Mouse (Mus musculus): Measurements from ENCODE around the gene Syt7. TPM values are rescaled to one million over a fixed set of nuclear protein-coding genes. Genes with fewer than 3 reads are reported as not detected.
A peak's percentile ranks its signal among the peaks of the same experiment; 100 is the strongest.

Gene Syt7
- polyA plus RNA-seq, 1 experiment from 2014 or later = 4.7 TPM

DNA sequence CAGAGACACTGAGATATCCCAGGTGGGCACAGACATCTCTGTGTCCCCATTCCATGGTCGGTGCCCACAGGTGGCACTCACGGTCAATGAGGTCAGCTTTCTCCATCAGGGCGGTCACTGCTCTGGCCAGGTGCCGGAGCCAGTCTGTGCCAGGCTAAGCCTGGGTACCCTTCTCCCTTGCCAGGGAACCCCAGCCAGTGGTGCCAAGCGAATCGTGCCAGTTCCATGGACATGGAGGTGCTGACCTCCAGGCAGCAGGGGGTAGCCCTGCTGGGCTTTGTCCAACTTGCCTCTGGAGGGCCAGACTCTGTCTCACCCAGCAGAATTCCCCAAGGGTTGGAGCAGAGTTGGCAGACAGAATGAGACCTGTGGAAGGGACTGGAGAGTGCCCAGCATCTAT is 4.6 kb downstream of the Syt7 start:
- Histone ChIP-seq H3K36me3 (ENCODE audit: control insufficient read depth, insufficient read depth, low read length) (no peaks in the 10 kb centered on the region), H3K4me2 (ENCODE audit: low read depth) (no peak overlapping the region), H3K4me3 (ENCODE audit: low read depth, low read length) (no peak overlapping the region), H3K9me3 (ENCODE audit: control insufficient read depth, low read length) (no peaks in the 10 kb centered on the region), H3K27me3 (ENCODE audit: control insufficient read depth, insufficient read depth, low read length) (peaks cover 13% of the 10 kb centered on the region), H3K27ac (ENCODE audit: low read depth, low read length) (no peak overlapping the region), H3K4me1 (ENCODE audit: control insufficient read depth, insufficient read depth, low read length) (peaks cover 6% of the 10 kb centered on the region), H3K9ac (ENCODE audit: low read length) (no peak overlapping the region)
- ATAC-seq (ENCODE audit: insufficient read depth, low FRiP score, low TSS enrichment) (no peak), DNase-seq (ENCODE audit: low spot score) (no peak)
- 91% methylated on average over 6 of the region's 6 CpGs for WGBS

DNA sequence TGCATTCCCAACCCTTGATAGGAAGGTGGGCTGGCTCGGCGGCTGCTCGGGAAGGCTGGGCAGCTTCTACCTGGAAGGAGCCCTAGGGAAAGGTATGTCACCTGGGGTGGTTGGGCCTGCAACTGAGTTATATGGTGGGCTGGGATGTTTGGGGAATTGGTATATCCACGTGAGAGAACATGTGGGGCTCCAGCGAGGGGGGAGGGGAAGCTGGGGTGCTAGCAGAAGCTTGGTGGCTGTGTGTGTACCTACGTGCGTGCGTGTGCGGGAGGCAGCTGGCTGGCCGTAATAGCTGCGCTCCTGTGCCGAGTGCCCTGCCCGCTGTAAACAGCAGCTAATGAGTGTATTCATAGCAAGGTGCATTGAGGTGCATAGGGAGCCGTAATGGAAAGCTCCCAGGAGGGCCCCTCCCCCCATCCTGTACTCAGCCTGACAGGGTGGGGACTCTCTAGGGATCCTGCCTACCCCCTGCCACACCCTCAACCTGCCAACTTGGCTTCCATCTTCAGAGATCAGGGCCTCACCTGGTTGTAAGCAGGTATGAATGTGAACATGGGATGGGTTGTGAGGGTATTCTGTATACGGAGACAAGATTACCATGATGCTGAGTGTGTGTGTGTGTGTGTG is 5.1 kb downstream of the Syt7 start:
- H3K36me3 ChIP-seq (ENCODE audit: control insufficient read depth, insufficient read depth, low read length) = no peaks in the 10 kb centered on the region
- ATAC-seq (ENCODE audit: insufficient read depth, low FRiP score, low TSS enrichment) (no peak), DNase-seq (ENCODE audit: low spot score) (no peak)
- H3K27me3 ChIP-seq (ENCODE audit: control insufficient read depth, insufficient read depth, low read length) = peaks cover 13% of the 10 kb centered on the region
- no peak overlapping the region for H3K4me2 ChIP-seq (ENCODE audit: low read depth)
- peaks cover 6% of the 10 kb centered on the region for H3K4me1 ChIP-seq (ENCODE audit: control insufficient read depth, insufficient read depth, low read length)
- no peaks in the 10 kb centered on the region for H3K9me3 ChIP-seq (ENCODE audit: control insufficient read depth, low read length)
- no peak overlapping the region for H3K27ac ChIP-seq (ENCODE audit: low read depth, low read length)
- H3K9ac ChIP-seq (ENCODE audit: low read length) = no peak overlapping the region
- H3K4me3 ChIP-seq (ENCODE audit: low read depth, low read length) = no peak overlapping the region
- WGBS = 68% methylated on average over 15 of the region's 15 CpGs

DNA sequence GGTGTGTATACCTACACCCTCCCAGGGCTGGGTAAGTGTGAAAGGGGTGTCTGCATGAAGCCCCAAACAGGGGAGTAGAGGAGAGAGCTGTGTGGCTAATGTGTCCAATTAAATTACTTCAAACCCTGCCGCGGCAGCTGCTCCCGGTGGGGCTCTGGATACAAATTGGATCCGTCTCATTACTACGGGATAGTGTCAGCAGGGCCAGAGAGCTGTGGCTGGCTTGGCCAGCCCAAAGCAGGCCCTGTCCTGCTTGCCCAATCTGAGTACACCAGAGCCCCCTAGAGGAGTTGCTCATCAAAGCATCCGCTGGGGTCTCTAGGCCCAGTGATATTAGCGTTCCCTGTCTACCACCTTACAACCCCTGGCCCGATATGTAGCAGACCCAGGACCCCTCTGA is 6.3 kb downstream of the Syt7 start:
- WGBS = 22% methylated on average over 8 of the region's 8 CpGs
- Histone ChIP-seq H3K4me3 (ENCODE audit: low read depth, low read length) (no peak overlapping the region), H3K9ac (ENCODE audit: low read length) (no peak overlapping the region), H3K9me3 (ENCODE audit: control insufficient read depth, low read length) (no peaks in the 10 kb centered on the region), H3K27me3 (ENCODE audit: control insufficient read depth, insufficient read depth, low read length) (peaks cover 4% of the 10 kb centered on the region), H3K4me2 (ENCODE audit: low read depth) (no peak overlapping the region), H3K4me1 (ENCODE audit: control insufficient read depth, insufficient read depth, low read length) (no peaks in the 10 kb centered on the region), H3K36me3 (ENCODE audit: control insufficient read depth, insufficient read depth, low read length) (no peaks in the 10 kb centered on the region), H3K27ac (ENCODE audit: low read depth, low read length) (no peak overlapping the region)
- DNase-seq (ENCODE audit: low spot score) (peak; percentile 55), ATAC-seq (ENCODE audit: insufficient read depth, low FRiP score, low TSS enrichment) (peak; percentile 54)

DNA sequence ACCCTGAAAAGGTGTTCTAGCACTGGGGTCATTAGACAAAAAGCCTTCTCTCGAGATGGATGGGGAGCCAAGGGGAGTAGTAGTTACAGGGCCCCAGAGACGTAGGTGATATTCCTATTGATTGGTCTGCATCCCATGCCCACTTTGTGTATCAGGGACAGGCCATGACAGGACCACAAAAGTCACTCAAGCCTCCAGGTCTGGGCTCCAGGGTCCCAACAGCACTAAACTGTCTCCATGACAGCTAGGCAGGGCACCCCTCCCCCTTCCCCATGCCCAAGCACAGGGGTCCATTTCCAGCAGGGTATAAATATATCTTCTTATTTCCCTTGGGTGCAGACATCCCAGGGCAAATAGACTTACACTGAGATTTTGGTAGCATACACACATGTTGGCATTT is 8.1 kb downstream of the Syt7 start:
- H3K4me2 ChIP-seq (ENCODE audit: low read depth) = no peak overlapping the region
- ATAC-seq (ENCODE audit: insufficient read depth, low FRiP score, low TSS enrichment) (no peak), DNase-seq (ENCODE audit: low spot score) (no peak)
- no peaks in the 10 kb centered on the region for H3K27me3 ChIP-seq (ENCODE audit: control insufficient read depth, insufficient read depth, low read length)
- H3K9ac ChIP-seq (ENCODE audit: low read length) = no peak overlapping the region
- H3K9me3 ChIP-seq (ENCODE audit: control insufficient read depth, low read length) = no peaks in the 10 kb centered on the region
- no peak overlapping the region for H3K27ac ChIP-seq (ENCODE audit: low read depth, low read length)
- 66% methylated on average over 2 of the region's 2 CpGs for WGBS
- H3K4me3 ChIP-seq (ENCODE audit: low read depth, low read length) = no peak overlapping the region
- no peaks in the 10 kb centered on the region for H3K36me3 ChIP-seq (ENCODE audit: control insufficient read depth, insufficient read depth, low read length)
- no peaks in the 10 kb centered on the region for H3K4me1 ChIP-seq (ENCODE audit: control insufficient read depth, insufficient read depth, low read length)

DNA sequence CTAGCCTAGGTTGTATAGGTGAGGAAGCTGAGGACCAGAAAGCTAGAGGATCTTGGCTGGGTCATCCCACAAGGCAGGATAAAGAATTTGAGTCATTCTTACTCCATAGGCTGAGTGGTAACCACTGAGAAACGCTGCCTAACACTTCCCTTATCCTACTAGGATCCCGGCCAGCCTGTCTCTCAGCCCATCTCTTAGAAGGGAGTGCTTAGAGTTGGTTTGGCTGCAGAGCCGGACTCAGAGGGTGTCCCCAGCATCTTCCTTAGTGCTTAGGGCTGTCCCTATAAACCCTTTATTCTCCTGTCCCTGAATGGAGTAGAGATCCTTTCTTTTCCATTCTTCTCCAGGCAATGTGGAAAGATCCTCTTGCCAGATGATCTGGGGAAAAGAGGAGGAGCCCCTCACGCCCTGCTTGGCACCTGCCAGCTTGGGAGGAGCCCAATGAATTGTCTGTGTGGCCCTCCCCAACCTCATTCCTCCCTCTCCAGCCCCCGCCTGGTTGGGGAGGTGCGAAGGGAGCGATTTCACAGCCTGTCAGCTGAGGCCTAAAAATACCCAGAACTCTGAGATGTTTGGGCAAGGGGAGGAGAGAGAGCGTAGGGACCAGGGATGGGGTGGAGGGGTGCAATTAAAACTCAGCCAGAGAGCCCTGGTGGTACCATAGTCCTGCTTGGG is 8.7 kb downstream of the Syt7 start:
- Histone ChIP-seq H3K36me3 (ENCODE audit: control insufficient read depth, insufficient read depth, low read length) (no peaks in the 10 kb centered on the region), H3K4me1 (ENCODE audit: control insufficient read depth, insufficient read depth, low read length) (no peaks in the 10 kb centered on the region), H3K4me2 (ENCODE audit: low read depth) (no peak overlapping the region), H3K27ac (ENCODE audit: low read depth, low read length) (no peak overlapping the region), H3K4me3 (ENCODE audit: low read depth, low read length) (no peak overlapping the region), H3K9me3 (ENCODE audit: control insufficient read depth, low read length) (no peaks in the 10 kb centered on the region), H3K27me3 (ENCODE audit: control insufficient read depth, insufficient read depth, low read length) (no peaks in the 10 kb centered on the region), H3K9ac (ENCODE audit: low read length) (no peak overlapping the region)
- 49% methylated on average over 8 of the region's 8 CpGs for WGBS
- ATAC-seq (ENCODE audit: insufficient read depth, low FRiP score, low TSS enrichment) (no peak), DNase-seq (ENCODE audit: low spot score) (no peak)

DNA sequence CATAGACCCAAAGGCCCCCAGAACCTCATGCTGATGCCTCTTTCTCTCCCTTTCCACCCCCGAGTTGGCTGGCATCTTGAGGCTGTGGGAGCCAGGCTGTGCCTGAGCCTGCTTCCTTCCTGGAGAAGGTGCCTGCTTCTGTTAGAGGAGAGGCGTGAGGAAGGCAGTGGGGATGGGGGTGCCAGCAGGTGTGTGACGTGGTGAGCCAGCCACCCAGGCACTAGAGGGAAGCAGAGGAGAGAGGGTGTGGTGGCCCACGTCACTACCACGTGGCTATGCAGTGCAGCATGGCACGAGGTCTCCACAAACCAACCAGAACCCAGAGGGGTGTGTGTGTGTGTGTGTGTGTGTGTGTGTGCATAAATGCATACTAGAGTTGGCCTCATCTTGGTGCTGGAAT is 9.4 kb downstream of the Syt7 start:
- Histone ChIP-seq H3K4me3 (ENCODE audit: low read depth, low read length) (no peak overlapping the region), H3K27ac (ENCODE audit: low read depth, low read length) (no peak overlapping the region), H3K4me1 (ENCODE audit: control insufficient read depth, insufficient read depth, low read length) (no peaks in the 10 kb centered on the region), H3K9me3 (ENCODE audit: control insufficient read depth, low read length) (no peaks in the 10 kb centered on the region), H3K36me3 (ENCODE audit: control insufficient read depth, insufficient read depth, low read length) (no peaks in the 10 kb centered on the region), H3K27me3 (ENCODE audit: control insufficient read depth, insufficient read depth, low read length) (no peaks in the 10 kb centered on the region), H3K4me2 (ENCODE audit: low read depth) (no peak overlapping the region), H3K9ac (ENCODE audit: low read length) (no peak overlapping the region)
- no peak for ATAC-seq (ENCODE audit: insufficient read depth, low FRiP score, low TSS enrichment)
- WGBS = 76% methylated on average over 6 of the region's 6 CpGs
- DNase-seq (ENCODE audit: low spot score) = no peak

DNA sequence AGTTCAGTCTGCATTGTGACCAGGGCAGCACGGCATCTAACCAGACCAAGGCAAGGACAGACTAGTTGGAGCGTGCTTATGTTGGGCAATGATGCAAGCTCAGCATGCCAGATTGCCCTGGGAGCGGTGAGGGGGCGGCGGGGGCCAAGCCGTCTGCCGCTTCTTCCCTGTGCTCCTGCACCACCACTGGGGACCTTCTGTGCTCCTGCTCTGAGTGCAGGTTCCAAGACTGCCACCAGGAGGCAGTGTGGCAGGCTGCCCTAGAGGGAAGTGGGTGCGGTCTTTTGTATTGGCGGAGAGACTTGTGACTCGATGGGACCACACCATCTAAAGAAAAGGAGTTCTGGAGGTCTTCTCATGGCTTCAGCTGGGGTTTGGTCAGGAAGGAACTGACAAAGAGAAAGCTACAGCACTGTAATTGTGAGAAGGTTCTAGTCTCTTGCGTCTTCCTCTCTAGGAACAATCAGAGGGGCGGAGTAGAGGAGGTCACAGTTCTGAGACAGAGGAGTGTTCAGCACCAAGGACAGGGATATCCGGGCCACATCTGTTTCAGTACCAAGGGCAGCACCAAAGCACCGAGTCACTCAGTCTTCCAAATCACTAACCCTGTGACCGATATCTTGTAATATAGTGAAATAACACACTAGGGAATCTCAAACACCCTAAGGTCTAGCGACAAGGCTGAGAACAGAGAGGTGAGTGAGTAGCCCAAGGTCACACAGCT is 14.0 kb downstream of the Syt7 start:
- DNase-seq (ENCODE audit: low spot score) (peak; percentile 74), ATAC-seq (ENCODE audit: insufficient read depth, low FRiP score, low TSS enrichment) (no peak)
- H3K36me3 ChIP-seq (ENCODE audit: control insufficient read depth, insufficient read depth, low read length) = no peaks in the 10 kb centered on the region
- WGBS = 24% methylated on average over 16 of the region's 16 CpGs
- no peak overlapping the region for H3K27ac ChIP-seq (ENCODE audit: low read depth, low read length)
- no peak overlapping the region for H3K4me2 ChIP-seq (ENCODE audit: low read depth)
- no peaks in the 10 kb centered on the region for H3K9me3 ChIP-seq (ENCODE audit: control insufficient read depth, low read length)
- no peak overlapping the region for H3K9ac ChIP-seq (ENCODE audit: low read length)
- H3K27me3 ChIP-seq (ENCODE audit: control insufficient read depth, insufficient read depth, low read length) = no peaks in the 10 kb centered on the region
- no peak overlapping the region for H3K4me3 ChIP-seq (ENCODE audit: low read depth, low read length)
- H3K4me1 ChIP-seq (ENCODE audit: control insufficient read depth, insufficient read depth, low read length) = no peaks in the 10 kb centered on the region

DNA sequence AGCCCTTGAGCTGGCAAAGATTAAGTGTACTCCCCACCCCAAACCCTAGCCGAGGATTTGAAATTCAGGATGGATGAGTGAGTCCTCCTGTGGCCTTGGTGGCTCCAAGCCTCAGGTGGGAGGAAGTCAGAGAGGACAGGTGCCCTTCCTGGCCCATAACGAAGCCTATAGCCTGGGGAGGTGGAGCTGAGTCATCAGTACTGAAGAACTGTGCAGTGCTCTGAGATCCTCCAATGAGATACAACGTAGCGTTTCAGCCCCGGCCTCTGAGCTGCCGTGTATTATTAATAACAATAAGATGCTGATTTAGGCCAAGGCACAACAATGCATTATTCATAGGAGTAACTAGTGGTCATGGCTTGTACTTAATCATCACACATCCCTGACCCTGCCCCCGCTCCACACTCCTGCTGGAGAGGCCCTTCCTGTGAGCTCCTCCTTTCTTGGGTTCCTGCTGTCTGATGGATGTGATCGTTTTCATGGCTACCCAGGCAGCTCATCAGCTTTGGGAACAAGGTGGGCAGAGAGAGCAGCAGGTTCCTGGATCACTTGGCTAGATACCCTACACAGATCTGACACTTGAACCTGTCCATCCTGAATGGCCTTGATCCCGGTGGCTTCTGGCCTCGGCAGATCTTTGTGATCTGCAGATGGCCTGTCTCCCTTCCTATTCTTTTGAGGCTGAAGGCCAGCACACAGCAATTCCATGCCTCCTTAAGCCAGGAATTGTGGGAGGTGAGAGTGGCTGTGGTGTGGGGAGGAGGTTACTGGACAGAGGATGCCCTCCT is 14.9 kb downstream of the Syt7 start:
- Histone ChIP-seq H3K4me3 (ENCODE audit: low read depth, low read length) (no peak overlapping the region), H3K9me3 (ENCODE audit: control insufficient read depth, low read length) (no peaks in the 10 kb centered on the region), H3K4me2 (ENCODE audit: low read depth) (no peak overlapping the region), H3K4me1 (ENCODE audit: control insufficient read depth, insufficient read depth, low read length) (no peaks in the 10 kb centered on the region), H3K27ac (ENCODE audit: low read depth, low read length) (no peak overlapping the region), H3K9ac (ENCODE audit: low read length) (no peak overlapping the region), H3K36me3 (ENCODE audit: control insufficient read depth, insufficient read depth, low read length) (no peaks in the 10 kb centered on the region), H3K27me3 (ENCODE audit: control insufficient read depth, insufficient read depth, low read length) (no peaks in the 10 kb centered on the region)
- no peak for ATAC-seq (ENCODE audit: insufficient read depth, low FRiP score, low TSS enrichment)
- 71% methylated on average over 10 of the region's 10 CpGs for WGBS
- DNase-seq (ENCODE audit: low spot score) = no peak
